Mouse (Mus musculus): ENCODE measurements around the gene Gm3336. TPM values are rescaled to one million over a fixed set of nuclear protein-coding genes. Genes with fewer than 3 reads are reported as not detected.

Gm3336 gene
- polyA plus RNA-seq, 1 experiment, result 63.8 TPM

DNA sequence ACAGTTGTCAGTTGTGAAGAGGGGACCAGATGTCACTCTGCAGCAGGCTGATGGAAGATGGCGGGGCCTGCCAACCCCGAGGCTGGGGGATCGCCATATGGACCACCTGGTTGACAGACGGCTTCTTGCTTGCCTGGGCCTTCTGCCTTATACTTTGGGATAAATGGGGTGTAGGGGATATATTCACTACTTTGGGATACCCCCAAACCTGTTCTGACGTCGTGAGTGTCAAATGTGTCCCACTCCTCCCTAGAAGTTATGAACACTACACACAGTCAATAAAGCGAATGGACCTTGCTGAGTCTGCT, 39.9 kb downstream of the Gm3336 start:
- 87% methylated on average over 7 of the region's 7 CpGs for WGBS
- no peak for DNase-seq (ENCODE audit: low read depth, low spot score)

DNA sequence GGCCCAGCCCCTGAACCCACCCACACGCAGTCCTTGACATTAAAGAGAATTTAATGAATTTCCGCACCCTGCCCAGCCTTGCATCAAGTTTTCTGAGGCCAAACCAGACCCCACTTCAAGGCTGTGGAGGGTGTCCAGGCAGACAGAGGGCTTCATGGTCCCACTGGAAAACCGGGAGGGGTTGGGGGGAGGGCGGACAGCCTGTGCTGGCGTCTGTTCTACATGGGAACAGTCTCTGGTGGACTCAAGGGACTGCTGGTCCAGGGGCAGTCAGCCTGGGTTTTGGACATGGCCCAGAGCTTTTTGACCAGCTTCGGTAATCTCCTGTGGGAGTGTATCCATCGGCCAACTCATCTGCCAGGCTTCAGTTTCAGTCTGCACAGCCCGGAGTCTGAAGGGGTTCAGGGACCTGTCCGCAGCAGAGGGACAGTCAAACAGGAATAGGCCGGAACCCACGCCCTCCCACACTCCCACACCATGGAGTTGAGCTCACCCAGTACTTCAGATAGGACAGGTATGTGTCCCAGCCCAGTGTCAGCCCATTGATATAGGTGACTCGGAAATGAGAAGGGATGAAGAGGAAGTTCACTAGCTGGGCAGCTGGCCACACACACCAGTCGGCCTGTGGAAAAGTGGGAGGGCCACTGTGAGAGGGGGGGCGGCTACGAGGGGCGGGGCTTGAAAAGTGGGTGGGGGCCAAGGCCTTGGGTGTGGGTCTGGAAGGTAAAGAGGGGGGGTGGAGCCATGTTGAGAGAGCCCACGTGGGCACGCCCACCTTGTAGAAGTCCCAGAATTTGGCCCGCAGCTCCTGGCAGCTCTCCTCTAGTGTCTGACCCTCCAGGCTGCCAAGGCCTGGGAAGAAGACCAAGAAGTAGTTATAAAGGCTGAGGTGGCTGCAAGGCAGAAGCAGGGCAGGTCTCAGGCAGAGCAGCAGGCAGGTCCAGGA, 40.5 kb downstream of the Gm3336 start:
- 46% methylated on average over 19 of the region's 19 CpGs for WGBS
- DNase-seq (ENCODE audit: low read depth, low spot score), result no peak

DNA sequence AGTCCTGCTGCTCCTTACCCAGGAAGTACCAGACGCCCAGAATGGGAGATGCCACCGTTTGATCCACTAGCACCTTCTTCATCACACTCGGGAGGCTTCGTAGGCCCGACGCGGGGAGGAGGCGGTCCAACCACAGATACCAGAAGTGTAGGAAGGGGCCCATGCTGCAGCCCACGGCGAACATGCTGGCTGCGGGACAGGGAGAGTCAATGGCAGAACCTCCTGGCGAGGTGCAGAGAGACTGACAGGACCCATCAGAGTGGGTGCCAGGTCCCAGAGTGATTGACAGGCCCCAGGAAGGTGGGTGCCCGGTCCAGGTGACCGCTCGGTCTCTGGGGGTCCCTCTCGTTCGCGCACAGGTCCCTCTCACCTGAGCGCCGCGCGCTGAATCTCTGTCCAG, 42.0 kb downstream of the Gm3336 start:
- under 1% methylated on average over 22 of the region's 22 CpGs for WGBS
- DNase-seq (ENCODE audit: low read depth, low spot score), result no peak

DNA sequence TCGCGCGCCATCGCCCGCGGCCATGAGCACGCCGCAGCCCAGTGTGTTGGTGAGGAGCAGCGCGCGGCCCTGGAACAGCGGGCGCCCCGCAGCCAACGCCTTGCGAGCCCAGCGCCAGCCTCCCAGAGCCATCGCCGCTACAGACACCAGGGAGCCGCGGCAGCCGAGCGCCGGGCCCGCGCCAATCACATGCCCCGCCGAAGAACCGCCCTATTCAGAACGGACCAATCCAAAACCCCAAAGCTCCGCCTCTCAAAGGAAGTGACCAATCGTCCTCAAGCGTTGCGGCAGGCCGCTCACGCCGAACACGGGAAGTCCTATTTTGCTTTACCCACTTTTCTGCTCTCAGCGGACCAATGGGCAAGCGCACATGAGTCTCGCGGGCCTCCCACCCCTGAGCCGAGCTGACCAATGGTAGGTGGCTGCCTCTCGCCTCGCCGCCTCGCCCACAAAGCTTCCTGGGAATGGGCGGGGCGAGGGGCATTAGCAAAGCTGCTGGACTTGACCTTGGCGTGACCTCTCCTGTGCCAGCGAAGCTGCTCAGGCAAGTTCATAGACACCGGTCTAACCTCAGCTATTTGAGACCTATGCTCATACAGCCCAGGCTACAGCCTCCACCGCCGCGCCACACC, 42.5 kb downstream of the Gm3336 start, which contains the start of gene Mpv17l2:
Mpv17l2 (minus strand) TSS at position 172 of the 632 bp plus-strand sequence.
- 1% methylated on average over 55 of the region's 55 CpGs for WGBS
- DNase-seq (ENCODE audit: low read depth, low spot score), result peak; percentile 98

DNA sequence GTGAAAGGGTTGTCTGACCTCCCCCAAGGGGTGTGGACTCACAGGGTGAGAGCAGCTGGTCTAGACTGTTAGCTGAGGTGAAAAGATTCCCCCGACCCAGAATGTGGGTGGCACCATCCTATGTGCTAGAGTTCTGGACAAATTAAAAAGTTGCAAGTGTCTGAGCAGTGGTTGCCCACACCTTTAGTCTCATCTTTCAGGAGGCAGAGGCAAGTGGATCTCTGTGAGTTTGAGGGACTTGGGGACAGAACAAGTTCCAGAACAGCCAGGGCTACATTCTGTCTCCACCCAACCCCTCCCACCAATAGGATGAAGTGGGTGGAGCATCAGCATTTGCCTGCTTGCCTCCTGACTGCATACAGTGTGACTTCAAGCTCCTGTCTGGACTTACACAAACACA, 43.8 kb downstream of the Gm3336 start:
- 34% methylated on average over 1 of the region's 1 CpGs for WGBS
- no peak for DNase-seq (ENCODE audit: low read depth, low spot score)

DNA sequence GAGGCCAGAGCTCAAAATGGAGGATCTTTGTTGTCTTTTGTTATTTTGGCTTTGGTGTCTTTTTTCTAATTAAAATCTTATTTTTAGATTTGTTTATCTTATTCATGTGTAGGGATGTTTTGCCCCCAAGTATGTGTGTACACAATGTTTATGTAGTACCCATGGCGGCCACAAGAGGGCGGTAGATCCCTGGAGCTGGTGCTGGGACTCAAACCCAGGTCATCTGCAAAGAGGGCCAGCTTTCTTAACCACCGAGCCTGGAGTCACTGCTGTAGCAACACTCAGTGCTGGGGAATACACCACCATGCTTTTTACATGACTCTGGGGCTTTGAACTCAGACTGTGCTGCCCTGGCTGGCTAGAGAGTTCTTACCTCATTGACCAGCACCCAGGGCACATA, 45.0 kb downstream of the Gm3336 start:
- DNase-seq (ENCODE audit: low read depth, low spot score), result no peak
- WGBS, result 8% methylated on average over 3 of the region's 3 CpGs

DNA sequence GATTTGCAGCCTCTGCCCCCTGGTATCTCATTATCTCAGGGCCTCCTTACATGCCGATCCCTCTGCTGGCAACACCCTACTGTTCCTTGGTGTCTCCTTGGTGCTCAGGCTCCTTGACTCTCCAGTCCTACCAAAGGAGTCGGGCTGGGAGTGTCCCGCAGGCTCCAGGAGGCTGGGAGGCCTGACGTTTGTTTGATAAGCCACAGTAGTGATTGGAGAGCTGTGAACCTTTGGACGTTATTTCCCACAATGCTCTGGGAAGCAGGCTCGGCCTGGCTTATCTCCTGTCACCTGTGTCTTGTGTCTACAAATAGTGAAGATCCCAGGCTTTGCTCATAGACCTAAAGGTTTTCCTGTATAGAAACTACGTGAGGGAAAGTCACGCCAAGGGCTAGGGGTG, 45.7 kb downstream of the Gm3336 start:
- 42% methylated on average over 8 of the region's 8 CpGs for WGBS
- DNase-seq (ENCODE audit: low read depth, low spot score), result no peak

DNA sequence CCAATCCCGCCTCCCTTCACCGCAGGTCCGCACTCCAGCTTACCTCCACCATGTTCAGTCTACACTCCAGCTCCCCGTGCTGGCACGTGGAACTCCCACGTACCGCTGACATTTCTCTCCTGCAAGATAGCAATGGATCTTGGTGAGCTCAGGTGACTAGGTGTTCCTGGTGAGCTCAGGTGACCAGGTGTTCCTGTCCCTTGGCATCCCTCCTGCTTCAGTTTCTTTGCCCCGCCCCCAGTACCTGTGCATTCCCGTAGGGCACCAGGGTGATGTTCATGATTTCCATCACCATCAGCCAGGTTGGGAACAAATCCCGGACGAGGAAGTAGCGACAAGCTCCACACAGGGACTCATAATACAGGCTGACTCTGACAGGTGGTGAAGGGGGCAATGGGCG, 46.3 kb downstream of the Gm3336 start:
- DNase-seq (ENCODE audit: low read depth, low spot score), result no peak
- WGBS, result 44% methylated on average over 13 of the region's 13 CpGs

DNA sequence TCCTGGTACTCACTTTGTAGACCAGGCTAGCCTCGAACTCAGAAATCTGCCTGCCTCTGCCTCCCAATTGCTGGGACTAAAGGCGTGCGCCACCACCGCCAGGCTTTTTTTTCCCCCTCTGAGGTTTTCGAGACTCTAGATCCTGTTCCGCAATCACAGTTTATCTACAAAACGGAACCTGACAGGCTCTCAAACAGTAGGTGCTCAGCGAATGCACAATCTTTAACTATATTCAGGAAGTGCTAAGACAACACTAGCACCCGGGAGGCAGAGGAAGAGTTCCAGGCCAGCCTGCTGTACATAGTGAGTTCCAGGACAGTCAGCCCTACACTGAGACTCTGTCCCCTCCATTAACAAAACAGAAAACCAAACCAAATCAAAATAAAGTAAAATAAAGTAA, 47.0 kb downstream of the Gm3336 start:
- no peak for DNase-seq (ENCODE audit: low read depth, low spot score)
- WGBS, result 41% methylated on average over 9 of the region's 9 CpGs

DNA sequence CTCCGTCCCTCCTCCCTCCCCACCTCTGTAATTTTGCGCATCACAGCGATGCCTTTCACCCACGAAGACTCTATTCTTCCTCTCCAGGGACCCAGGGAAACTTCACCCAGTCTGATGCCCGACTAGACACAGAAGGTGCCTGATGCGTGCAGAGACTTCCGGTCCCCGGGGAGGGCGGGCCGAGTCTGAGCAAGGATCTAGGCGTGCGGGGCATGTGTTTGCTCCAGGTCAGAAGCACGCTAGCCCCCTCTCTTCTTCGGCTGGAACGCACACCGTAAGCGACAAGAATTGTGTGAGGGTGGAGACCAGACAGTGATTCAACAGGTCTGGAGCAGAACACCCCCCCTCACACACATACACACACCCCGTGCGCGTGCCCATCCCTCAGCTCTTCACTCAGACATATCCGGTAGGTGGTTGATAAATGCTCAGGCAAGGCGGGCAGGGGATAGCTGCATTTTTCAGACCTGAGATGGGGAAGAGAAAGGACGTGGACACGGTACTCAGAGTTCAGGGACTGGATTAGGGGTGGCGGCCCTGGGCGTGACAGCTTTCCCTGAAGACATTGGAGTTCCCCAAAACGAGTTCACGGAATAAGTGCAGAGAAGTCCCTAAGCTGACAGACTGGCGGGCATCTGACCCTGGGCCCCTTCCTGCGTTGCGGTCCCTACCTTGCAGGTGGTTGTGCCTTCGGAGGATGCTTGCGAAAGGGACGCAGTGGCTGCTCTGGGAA, 47.7 kb downstream of the Gm3336 start:
- under 1% methylated on average over 34 of the region's 34 CpGs for WGBS
- no peak for DNase-seq (ENCODE audit: low read depth, low spot score)

DNA sequence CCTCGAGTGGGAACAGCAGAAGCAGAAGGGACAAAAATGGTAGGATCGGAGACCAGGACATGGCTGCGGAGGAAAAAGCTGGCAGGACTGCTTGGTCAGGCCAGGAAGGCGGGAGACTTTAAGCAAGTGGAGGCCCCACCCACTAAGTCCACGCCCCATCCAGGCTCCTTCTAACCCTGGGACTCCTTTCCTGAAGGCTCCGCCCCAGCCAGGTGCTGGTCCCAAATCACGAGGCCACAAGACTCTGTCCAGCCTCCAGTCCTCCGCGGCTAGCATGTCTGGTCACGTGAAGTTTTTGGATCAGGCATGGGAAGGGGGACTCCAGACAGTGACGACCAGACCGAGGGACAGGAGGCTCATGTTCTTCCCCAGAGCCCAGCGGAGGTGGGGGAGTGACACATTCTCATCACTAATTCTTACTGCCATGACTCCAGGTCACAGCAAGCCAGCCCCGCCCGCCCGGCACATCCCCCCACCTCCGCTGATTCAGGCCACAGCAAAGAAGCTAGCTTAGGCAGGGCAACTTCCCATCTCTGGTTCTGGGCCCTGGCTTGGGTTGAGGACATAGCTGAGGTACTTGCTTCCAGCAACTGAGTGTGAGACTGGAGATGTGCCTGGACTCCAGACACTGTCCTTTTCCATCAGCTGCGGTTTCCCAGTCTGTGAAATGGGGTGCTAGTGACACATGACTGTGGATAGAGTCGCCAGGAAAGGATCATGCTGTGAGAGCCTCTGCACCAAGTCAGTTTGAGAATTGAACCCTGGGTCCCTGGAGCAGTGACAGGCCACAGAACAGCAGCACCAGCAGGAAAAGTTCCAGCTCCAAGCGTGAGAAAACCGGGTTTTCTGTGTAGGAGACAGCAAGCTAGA, 48.5 kb downstream of the Gm3336 start:
- DNase-seq (ENCODE audit: low read depth, low spot score), result no peak
- WGBS, result 13% methylated on average over 21 of the region's 21 CpGs

DNA sequence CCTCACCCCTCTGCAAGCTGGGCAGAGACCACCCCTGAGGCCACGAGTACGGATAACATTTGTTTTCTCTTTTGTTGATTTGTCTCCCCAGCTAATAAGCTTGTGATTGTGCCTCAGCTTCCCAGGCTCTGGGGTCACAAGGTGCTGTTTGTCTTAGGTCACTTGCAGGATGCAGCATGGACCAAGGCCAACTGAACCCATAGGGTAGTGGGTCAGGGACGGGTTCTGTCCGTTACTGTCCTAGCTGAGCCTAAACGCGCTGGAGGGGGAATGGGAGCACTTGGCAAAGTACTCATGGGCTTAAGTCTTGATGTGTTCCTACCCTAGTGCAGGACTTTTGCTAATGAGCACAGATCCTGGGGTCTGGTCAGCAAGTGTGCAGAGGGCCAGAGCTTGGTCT, 49.2 kb downstream of the Gm3336 start:
- WGBS, result 84% methylated on average over 6 of the region's 6 CpGs
- no peak for DNase-seq (ENCODE audit: low read depth, low spot score)

DNA sequence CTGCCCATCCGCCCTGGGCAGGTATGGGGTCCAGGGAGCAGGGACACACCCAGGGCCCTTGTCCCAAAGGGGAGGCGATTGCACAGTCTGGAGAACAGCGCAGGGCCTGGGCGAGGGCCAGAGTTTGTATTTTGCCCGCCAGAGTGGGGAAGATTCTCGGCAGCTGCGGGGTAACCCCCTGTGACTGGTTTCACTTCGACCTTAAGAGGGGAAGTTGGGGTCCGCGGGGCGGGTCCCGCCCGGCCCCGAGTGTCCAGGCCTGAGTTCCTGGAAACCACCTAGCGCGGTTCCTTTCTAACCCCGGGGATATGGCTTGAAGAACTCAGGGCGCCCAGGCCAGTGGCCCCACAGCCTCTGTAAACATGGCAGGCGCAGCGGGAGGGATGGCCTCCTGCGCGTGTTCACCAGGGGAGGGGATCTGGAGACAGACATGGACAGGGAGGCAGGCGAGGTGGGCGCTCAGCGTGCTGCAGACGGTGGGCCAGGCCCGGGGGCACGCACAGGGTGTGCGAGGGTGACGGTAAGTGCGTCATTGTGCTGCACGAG, 50.0 kb downstream of the Gm3336 start:
- DNase-seq (ENCODE audit: low read depth, low spot score), result no peak

DNA sequence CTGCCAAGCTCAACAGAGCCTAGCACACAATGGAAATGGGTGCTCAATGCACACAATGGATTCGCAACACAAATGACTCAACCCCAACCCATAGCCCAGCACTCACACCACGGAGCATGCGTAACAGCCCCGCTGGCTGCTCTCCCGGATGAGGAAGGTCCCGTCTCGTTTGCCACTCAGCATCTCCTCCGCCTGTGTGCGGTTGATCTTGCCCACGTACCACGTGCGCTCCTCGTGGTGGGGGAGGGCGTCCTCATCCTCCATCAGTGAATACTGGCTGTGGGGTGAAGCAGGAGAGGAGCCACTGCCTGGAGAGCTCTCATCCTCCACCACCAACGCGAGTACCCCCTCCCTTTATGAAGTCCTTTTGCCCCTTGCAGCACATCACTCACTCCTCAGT, 50.6 kb downstream of the Gm3336 start:
- 82% methylated on average over 16 of the region's 16 CpGs for WGBS
- no peak for DNase-seq (ENCODE audit: low read depth, low spot score)

More for the DNA sequence above, 50.0 kb downstream of the Gm3336 start:
- 85% methylated on average over 32 of the region's 32 CpGs for WGBS

DNA sequence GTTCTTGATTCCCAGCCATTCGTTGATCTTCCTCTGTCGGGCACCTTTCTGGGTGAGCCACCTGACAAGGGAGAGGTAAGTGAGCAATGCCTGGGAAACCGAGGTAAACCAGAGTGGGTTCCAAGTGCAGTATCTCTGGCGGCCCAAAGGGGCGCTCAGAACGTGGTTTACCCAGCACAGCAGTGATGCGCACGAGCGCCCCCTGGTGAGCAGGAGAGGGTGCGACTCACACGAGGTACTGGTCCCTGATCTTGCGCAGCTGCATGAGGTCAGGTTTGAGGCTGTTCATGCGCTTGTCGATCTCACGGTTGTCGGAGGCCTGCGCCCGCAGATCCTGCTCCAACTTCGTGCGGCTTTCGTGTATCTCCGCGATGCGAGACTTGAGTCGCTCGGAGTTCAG, 51.0 kb downstream of the Gm3336 start:
- DNase-seq (ENCODE audit: low read depth, low spot score), result no peak
- 6% methylated on average over 26 of the region's 26 CpGs for WGBS

DNA sequence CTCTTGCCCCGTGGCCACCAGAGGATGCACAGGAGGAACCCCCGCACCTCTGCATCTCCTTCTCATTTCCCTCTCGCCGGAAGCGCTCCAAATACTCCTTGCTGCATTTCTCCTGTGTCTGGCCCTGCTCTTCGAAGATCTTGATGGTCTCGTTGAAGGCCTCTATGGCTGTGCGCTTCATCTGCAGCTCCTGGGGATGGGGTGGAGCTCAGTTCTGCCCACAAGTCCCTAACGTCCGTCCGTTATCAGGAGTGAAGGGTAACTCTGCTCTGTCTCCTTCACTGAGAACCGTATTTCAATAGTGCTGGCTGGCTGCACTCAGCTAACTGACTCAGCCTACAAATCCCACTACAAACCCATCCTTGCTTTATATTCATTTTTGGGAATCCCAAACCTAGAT, 51.5 kb downstream of the Gm3336 start:
- no peak for DNase-seq (ENCODE audit: low read depth, low spot score)
- WGBS, result 83% methylated on average over 12 of the region's 12 CpGs

DNA sequence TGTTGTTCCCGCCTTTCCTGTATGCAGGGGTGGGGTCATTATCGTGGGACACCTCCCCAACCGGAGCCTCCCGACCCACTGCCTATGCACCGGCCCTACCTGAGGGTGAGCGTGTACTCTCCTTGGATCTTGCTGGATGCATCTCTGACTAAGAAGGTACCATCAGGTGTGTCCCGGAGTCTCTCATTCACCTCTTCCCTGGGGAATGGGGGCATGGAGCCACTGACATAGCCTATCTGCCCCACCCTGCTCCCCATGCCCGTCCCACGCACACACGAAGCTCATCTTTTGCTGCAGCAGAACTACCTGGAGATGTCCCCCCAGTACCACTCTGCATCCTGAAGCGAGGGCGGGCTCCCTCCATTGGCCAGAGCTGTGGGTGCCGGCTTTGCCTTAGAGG, 52.4 kb downstream of the Gm3336 start:
- DNase-seq (ENCODE audit: low read depth, low spot score), result no peak
- WGBS, result 94% methylated on average over 13 of the region's 13 CpGs

DNA sequence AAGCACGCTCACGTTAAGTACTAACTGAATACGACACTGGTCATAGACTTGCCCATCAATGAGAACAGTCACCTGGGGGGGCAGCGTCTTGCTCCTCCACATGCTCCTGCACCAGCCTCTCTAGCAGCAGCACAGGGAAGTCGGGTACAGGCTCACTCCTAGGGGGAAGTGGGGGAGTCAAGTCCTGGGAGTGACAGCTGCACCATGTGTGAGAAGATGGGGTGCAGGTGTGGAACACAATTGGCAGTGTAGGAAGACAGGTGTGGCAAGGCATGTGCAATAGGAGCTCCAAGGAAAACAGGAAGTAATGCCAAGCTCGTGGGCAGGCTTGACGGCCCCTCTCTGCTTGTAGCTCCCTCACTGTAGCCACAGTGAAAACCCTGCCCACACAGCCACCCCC, 52.9 kb downstream of the Gm3336 start:
- no peak for DNase-seq (ENCODE audit: low read depth, low spot score)
- 83% methylated on average over 7 of the region's 7 CpGs for WGBS

DNA sequence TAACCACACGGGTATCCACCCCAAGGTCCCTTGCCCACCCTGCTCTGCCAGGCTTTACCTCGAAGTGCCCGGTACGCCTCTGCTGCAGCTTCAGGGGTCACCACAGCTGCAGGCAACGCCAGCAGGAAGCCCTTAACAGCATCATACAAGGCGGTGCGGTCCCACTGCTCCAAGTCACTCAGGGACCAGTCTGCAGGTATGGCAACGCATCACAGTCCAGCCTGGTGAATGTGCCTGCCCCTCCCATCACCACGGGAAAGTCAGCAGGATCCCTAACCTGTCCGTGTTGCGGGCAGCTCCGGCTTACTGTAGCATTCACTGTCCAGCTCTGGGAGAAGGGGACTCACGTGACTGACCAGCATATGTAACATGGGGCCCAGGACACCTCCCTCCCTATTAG, 53.7 kb downstream of the Gm3336 start:
- DNase-seq (ENCODE audit: low read depth, low spot score), result no peak

More for the DNA sequence above, 53.7 kb downstream of the Gm3336 start:
- WGBS, result 92% methylated on average over 13 of the region's 13 CpGs

Measured in large intestine, adult 2 months (tissue).